Mouse (Mus musculus): Measurements from ENCODE around the gene Dapk1. TPM values are rescaled to one million over a fixed set of nuclear protein-coding genes. Genes with fewer than 3 reads are reported as not detected.
A peak's percentile ranks its signal among the peaks of the same experiment; 100 is the strongest.

Dapk1 gene
- polyA plus RNA-seq, 1 experiment from 2014 or later, result 8.2 TPM

DNA sequence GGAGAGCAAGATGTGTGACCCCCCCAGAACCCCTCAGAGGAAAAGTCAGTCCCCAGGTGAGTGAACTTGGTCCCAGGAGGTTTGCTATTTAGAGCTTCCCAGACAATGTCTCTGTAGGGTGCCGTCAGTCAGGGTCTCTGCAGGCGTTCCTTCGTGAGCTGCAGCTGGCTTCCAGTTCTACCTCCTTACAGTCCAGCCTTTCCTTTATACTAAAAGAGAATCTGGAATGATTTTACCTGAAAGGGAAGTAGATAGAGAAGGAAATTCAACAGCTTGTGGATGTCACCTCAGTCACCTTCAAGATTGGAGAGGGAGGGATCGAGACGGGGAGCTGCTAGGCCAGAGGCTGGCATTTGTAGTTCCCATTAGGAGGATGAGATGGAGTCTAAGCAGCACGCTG is 14.3 kb downstream of the Dapk1 start:
- Histone ChIP-seq H3K9me3 (no peaks in the 10 kb centered on the region), H3K4me2 (no peak overlapping the region), H3K4me3 (no peak overlapping the region), H3K27me3 (replicated peaks) (no peaks in the 10 kb centered on the region), H3K36me3 (no peaks in the 10 kb centered on the region), H3K4me1 (peaks cover 35% of the 10 kb centered on the region), H3K9ac (no peak overlapping the region), H3K27ac (replicated peaks) (no peak overlapping the region)
- 64% methylated on average over 6 of the region's 6 CpGs for WGBS
- no peak for ATAC-seq (ENCODE audit: extremely low read depth, insufficient number of reproducible peaks, low FRiP score, low TSS enrichment)

DNA sequence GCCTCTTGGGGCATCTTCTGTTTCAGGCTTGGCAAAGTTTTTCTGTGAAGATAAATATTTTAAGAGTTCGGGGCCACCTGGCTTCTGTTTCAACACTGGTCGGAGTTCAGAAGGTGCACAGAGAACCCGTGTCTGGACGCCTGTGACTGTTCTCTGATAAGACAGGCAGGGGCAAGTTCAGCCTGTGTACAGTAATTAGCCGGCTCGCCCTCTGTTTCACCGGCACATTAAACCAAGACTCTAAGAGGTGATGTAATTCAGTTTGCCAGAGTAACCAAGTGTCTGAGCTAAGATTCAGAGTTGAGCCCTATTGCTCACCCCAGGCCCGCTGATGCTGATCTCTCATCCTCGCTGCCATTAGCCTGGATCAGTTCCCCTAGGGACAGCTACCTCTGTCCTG is 16.5 kb downstream of the Dapk1 start:
- H3K4me3 ChIP-seq, result no peak overlapping the region
- no peak overlapping the region for H3K9ac ChIP-seq
- H3K27me3 ChIP-seq (replicated peaks), result no peaks in the 10 kb centered on the region
- no peak overlapping the region; the same call in 1 of the 2 replicates for H3K4me2 ChIP-seq
- WGBS, result 16% methylated on average over 9 of the region's 9 CpGs
- no peak overlapping the region for H3K27ac ChIP-seq (replicated peaks)
- ATAC-seq (ENCODE audit: extremely low read depth, insufficient number of reproducible peaks, low FRiP score, low TSS enrichment), result no peak
- H3K36me3 ChIP-seq, result no peaks in the 10 kb centered on the region
- H3K9me3 ChIP-seq, result no peaks in the 10 kb centered on the region
- peaks cover 43% of the 10 kb centered on the region for H3K4me1 ChIP-seq

GRCm38 (mm10) chr13:60619723-60620122 is 18.0 kb downstream of the Dapk1 start:
- Histone ChIP-seq H3K4me2 (no peak overlapping the region), H3K36me3 (no peaks in the 10 kb centered on the region), H3K9me3 (no peaks in the 10 kb centered on the region), H3K4me3 (no peak overlapping the region), H3K27me3 (replicated peaks) (no peaks in the 10 kb centered on the region), H3K27ac (replicated peaks) (0 out of 2 replicates have a peak overlapping the region, but pooled peaks have one; percentile 12), H3K4me1 (peaks cover 43% of the 10 kb centered on the region), H3K9ac (no peak overlapping the region)
- no peak for ATAC-seq (ENCODE audit: extremely low read depth, insufficient number of reproducible peaks, low FRiP score, low TSS enrichment)
- 25% methylated on average over 6 of the region's 6 CpGs for WGBS

- Histone ChIP-seq H3K4me3 (no peak overlapping the region), H3K4me1 (peaks cover 47% of the 10 kb centered on the region), H3K27ac (replicated peaks) (0 out of 2 replicates have a peak overlapping the region, but pooled peaks have one; percentile 9), H3K9me3 (no peaks in the 10 kb centered on the region), H3K9ac (no peak overlapping the region), H3K36me3 (no peaks in the 10 kb centered on the region), H3K4me2 (no peak overlapping the region), H3K27me3 (replicated peaks) (no peaks in the 10 kb centered on the region)
- ATAC-seq (ENCODE audit: extremely low read depth, insufficient number of reproducible peaks, low FRiP score, low TSS enrichment), result no peak
- 53% methylated on average over 4 of the region's 4 CpGs for WGBS
Observed at GRCm38 (mm10) chr13:60621411-60621965, 19.7 kb downstream of the Dapk1 start.

- H3K27me3 ChIP-seq (replicated peaks), result no peaks in the 10 kb centered on the region
- H3K9me3 ChIP-seq, result no peaks in the 10 kb centered on the region
- no peak overlapping the region for H3K4me2 ChIP-seq
- no peak overlapping the region for H3K27ac ChIP-seq (replicated peaks)
- H3K4me3 ChIP-seq, result no peak overlapping the region
- no peak for ATAC-seq (ENCODE audit: extremely low read depth, insufficient number of reproducible peaks, low FRiP score, low TSS enrichment)
- H3K4me1 ChIP-seq, result peaks cover 39% of the 10 kb centered on the region
- no peak overlapping the region for H3K9ac ChIP-seq
- no peaks in the 10 kb centered on the region for H3K36me3 ChIP-seq
- 68% methylated on average over 7 of the region's 7 CpGs for WGBS
Observed at GRCm38 (mm10) chr13:60625581-60625980, 23.8 kb downstream of the Dapk1 start.

- Histone ChIP-seq H3K27me3 (replicated peaks) (no peaks in the 10 kb centered on the region), H3K36me3 (no peaks in the 10 kb centered on the region), H3K4me3 (no peak overlapping the region), H3K27ac (replicated peaks) (no peak overlapping the region), H3K9me3 (no peaks in the 10 kb centered on the region), H3K4me1 (peaks cover 28% of the 10 kb centered on the region), H3K4me2 (no peak overlapping the region), H3K9ac (no peak overlapping the region)
- WGBS, result 47% methylated on average over 15 of the region's 15 CpGs
- ATAC-seq (ENCODE audit: extremely low read depth, insufficient number of reproducible peaks, low FRiP score, low TSS enrichment), result no peak
Observed at GRCm38 (mm10) chr13:60627843-60628656, 26.3 kb downstream of the Dapk1 start.

GRCm38 (mm10) chr13:60628657-60628950 is 26.9 kb downstream of the Dapk1 start:
- no peaks in the 10 kb centered on the region for H3K9me3 ChIP-seq
- H3K4me1 ChIP-seq, result peaks cover 29% of the 10 kb centered on the region
- H3K27me3 ChIP-seq (replicated peaks), result no peaks in the 10 kb centered on the region
- no peaks in the 10 kb centered on the region for H3K36me3 ChIP-seq
- no peak overlapping the region for H3K27ac ChIP-seq (replicated peaks)
- no peak overlapping the region for H3K9ac ChIP-seq
- 22% methylated on average over 2 of the region's 2 CpGs for WGBS
- no peak overlapping the region for H3K4me3 ChIP-seq
- no peak overlapping the region for H3K4me2 ChIP-seq
- ATAC-seq (ENCODE audit: extremely low read depth, insufficient number of reproducible peaks, low FRiP score, low TSS enrichment), result no peak

DNA sequence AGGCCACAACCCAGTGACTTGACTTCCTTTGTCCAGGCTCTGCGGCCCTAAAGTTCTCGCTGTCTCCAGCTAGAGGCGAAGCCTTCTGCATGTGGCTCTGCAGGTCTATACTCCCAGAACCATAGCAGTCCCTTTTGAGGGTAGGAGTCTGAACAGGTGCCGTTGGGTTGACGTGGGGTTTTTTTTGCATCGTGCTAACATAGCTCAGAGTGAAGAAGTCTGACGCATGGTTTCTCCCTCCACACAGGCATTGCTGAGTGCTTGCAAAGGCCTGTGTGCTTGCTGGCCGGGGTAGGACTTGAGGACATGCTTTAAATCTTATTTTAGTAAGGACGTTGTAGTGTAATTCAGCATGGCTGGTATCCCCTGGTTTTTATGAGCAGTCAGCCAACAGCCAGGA is 27.7 kb downstream of the Dapk1 start:
- no peak for ATAC-seq (ENCODE audit: extremely low read depth, insufficient number of reproducible peaks, low FRiP score, low TSS enrichment)
- no peaks in the 10 kb centered on the region for H3K36me3 ChIP-seq
- peaks cover 37% of the 10 kb centered on the region for H3K4me1 ChIP-seq
- H3K9ac ChIP-seq, result no peak overlapping the region
- no peaks in the 10 kb centered on the region for H3K27me3 ChIP-seq (replicated peaks)
- 92% methylated on average over 9 of the region's 9 CpGs for WGBS
- H3K9me3 ChIP-seq, result no peaks in the 10 kb centered on the region
- no peak overlapping the region for H3K4me2 ChIP-seq
- no peak overlapping the region for H3K27ac ChIP-seq (replicated peaks)
- no peak overlapping the region for H3K4me3 ChIP-seq

DNA sequence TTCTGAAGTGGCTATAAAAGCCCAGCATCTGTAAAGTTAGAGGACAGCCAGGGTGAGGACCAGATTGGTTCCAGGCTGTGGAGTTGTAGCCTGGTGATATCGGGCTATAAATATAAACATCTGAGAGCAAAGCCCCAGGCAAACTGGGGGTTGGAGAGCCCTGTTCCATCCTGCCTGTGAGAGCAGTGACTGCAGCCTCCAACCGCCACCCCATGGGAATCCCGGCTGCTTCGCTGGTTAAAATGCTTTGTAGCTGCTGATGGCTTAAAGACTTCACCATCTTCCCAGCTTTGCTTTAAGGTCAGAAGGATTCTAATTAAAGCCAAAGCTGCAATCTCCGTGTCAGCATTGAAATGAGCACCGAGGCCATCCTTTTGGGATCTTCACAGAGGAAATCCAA is 32.2 kb downstream of the Dapk1 start:
- no peak overlapping the region for H3K4me2 ChIP-seq
- no peaks in the 10 kb centered on the region for H3K9me3 ChIP-seq
- H3K9ac ChIP-seq, result no peak overlapping the region
- peaks cover 18% of the 10 kb centered on the region for H3K4me1 ChIP-seq
- no peak for ATAC-seq (ENCODE audit: extremely low read depth, insufficient number of reproducible peaks, low FRiP score, low TSS enrichment)
- no peak overlapping the region for H3K4me3 ChIP-seq
- no peaks in the 10 kb centered on the region for H3K27me3 ChIP-seq (replicated peaks)
- H3K27ac ChIP-seq (replicated peaks), result no peak overlapping the region
- H3K36me3 ChIP-seq, result no peaks in the 10 kb centered on the region
- WGBS, result 39% methylated on average over 6 of the region's 6 CpGs

DNA sequence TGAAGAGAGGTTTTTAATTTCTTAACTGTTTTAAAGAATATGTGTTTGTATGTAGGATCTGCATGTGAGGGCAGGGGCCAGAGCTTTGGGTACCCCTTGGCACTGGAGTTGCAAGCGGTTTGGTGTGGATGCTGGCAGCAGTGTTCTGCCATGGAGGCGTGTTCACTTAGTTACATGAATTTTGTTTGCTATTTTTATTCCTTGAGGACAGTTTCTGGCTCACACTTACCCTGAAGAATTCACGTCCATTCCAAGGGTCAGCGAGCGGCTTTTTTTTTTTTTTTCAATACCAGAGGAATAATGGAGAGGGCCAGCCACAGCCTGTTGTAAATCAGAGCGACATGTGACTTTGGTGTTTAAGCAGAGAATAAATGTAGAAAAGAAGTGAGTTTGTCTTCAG is 33.9 kb downstream of the Dapk1 start:
- Histone ChIP-seq H3K9ac (no peak overlapping the region), H3K36me3 (no peaks in the 10 kb centered on the region), H3K27me3 (replicated peaks) (no peaks in the 10 kb centered on the region), H3K4me1 (peaks cover 29% of the 10 kb centered on the region), H3K27ac (replicated peaks) (no peak overlapping the region), H3K4me3 (no peak overlapping the region), H3K4me2 (no peak overlapping the region), H3K9me3 (no peaks in the 10 kb centered on the region)
- 46% methylated on average over 6 of the region's 6 CpGs for WGBS
- no peak for ATAC-seq (ENCODE audit: extremely low read depth, insufficient number of reproducible peaks, low FRiP score, low TSS enrichment)

DNA sequence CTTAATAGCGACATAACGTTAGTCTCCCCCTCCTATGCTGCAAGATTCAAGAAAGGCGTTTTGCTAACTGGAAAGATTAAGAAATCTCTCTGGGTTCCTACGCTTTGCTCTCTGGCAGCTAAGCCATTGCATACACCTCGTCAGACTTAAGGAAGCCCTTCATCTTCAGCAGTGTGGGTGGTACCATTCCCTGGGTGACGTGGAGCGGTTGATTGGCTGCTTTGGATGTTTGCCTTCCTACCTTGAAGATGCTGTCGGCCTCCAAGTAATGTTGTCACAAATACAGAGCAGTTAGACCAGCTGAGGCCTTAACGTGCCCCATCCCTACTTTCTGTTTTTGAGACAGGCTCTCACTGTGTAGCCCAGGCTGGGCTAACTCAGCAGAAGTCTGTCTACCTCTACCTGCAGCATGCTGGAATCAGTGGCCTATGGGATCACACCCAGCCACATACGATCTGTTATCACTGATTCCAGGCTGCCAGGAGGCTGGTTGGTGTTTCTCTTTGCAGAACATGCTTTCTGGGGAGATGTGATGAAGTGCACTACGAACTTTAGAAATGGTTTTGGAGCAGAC is 37.8 kb downstream of the Dapk1 start:
- no peaks in the 10 kb centered on the region for H3K9me3 ChIP-seq
- no peaks in the 10 kb centered on the region for H3K27me3 ChIP-seq (replicated peaks)
- no peak overlapping the region for H3K9ac ChIP-seq
- no peak overlapping the region for H3K4me3 ChIP-seq
- H3K36me3 ChIP-seq, result no peaks in the 10 kb centered on the region
- peaks cover 27% of the 10 kb centered on the region for H3K4me1 ChIP-seq
- no peak for ATAC-seq (ENCODE audit: extremely low read depth, insufficient number of reproducible peaks, low FRiP score, low TSS enrichment)
- H3K4me2 ChIP-seq, result no peak overlapping the region
- 77% methylated on average over 11 of the region's 11 CpGs for WGBS
- no peak overlapping the region; the same call in 1 of the 2 replicates for H3K27ac ChIP-seq (replicated peaks)

- H3K9ac ChIP-seq, result no peak overlapping the region
- 78% methylated on average over 7 of the region's 7 CpGs for WGBS
- no peaks in the 10 kb centered on the region for H3K9me3 ChIP-seq
- no peak overlapping the region; the same call in 1 of the 2 replicates for H3K27ac ChIP-seq (replicated peaks)
- no peak overlapping the region for H3K4me2 ChIP-seq
- no peak overlapping the region for H3K4me3 ChIP-seq
- ATAC-seq (ENCODE audit: extremely low read depth, insufficient number of reproducible peaks, low FRiP score, low TSS enrichment), result no peak
- no peaks in the 10 kb centered on the region for H3K36me3 ChIP-seq
- peaks cover 28% of the 10 kb centered on the region for H3K4me1 ChIP-seq
- H3K27me3 ChIP-seq (replicated peaks), result no peaks in the 10 kb centered on the region
Observed at GRCm38 (mm10) chr13:60640420-60640819, 38.7 kb downstream of the Dapk1 start.

All from heart, embryonic 13.5 days (tissue).